Mouse (Mus musculus) left cerebral cortex, postnatal 25 days (tissue): ENCODE measurements at regions not wholly inside any gene's neighbourhood (a gene's known extent, or its start where the extent isn't known, plus 50 kb on each side); places are given as distances from the start of the nearest gene placed in this dataset.

ENCODE experiments used
- DNase-seq, 2 experiments: peaks; one replicate each; pipeline ENCODE4 v3.0.0; 2022; ENCODE audit warnings: low spot score in 2 of 2, mixed read lengths in 1 of 2
- intact Hi-C: fragments of 180-260 bp; cut with DNase I; formaldehyde crosslinking; loops from one replicate; pipeline ENCODE4 v1.15.1; 2025

- no peak for DNase-seq
- intact Hi-C loops: no loop called here
Observed at GRCm38 (mm10) chr6:49624564-49624963, 197.9 kb upstream of the Npy start.

- peak; percentile 17 to 71 for DNase-seq
- intact Hi-C loops: no loop called here
Observed at GRCm38 (mm10) chr6:49633470-49634095, 188.9 kb upstream of the Npy start.

- intact Hi-C loops: loop anchor here (5.0 kb wide), 1 partner anchor 95 kb away; no protein-coding TSS in a partner anchor
- peak; percentile 56 to 85 for DNase-seq
Observed at GRCm38 (mm10) chr6:49637654-49638053, 184.9 kb upstream of the Npy start.

- peak in 1 of 2 experiments; percentile 66 for DNase-seq
- intact Hi-C loops: no loop called here
Observed at GRCm38 (mm10) chr6:49641256-49641655, 181.3 kb upstream of the Npy start.

- intact Hi-C loops: no loop called here
- no peak for DNase-seq
Observed at GRCm38 (mm10) chr6:49654541-49655130, 167.9 kb upstream of the Npy start.

GRCm38 (mm10) chr6:49655241-49655640 is 167.3 kb upstream of the Npy start:
- DNase-seq: no peak
- intact Hi-C loops: no loop called here

GRCm38 (mm10) chr6:49656359-49657280 is 165.9 kb upstream of the Npy start:
- intact Hi-C loops: no loop called here
- DNase-seq: peak in 1 of 2 experiments; percentile 55

GRCm38 (mm10) chr6:49657988-49658387 is 164.5 kb upstream of the Npy start:
- DNase-seq: no peak
- intact Hi-C loops: no loop called here

- peak in 1 of 2 experiments; percentile 6 for DNase-seq
- intact Hi-C loops: no loop called here
Observed at GRCm38 (mm10) chr6:49670991-49671390, 151.5 kb upstream of the Npy start.

GRCm38 (mm10) chr6:49671912-49672311 is 150.6 kb upstream of the Npy start:
- intact Hi-C loops: no loop called here
- DNase-seq: peak in 1 of 2 experiments; percentile 64

- intact Hi-C loops: no loop called here
- no peak for DNase-seq
Observed at GRCm38 (mm10) chr6:49686776-49687175, 135.7 kb upstream of the Npy start.

- intact Hi-C loops: no loop called here
Observed at GRCm38 (mm10) chr6:49692032-49692539, 130.4 kb upstream of the Npy start.

GRCm38 (mm10) chr6:49694851-49695250 is 127.7 kb upstream of the Npy start:
- intact Hi-C loops: no loop called here
- DNase-seq: peak; percentile 13 to 18

More at GRCm38 (mm10) chr6:49692032-49692539, 130.4 kb upstream of the Npy start:
- DNase-seq: no peak

- intact Hi-C loops: no loop called here
- DNase-seq: peak; percentile 13 to 78
Observed at GRCm38 (mm10) chr6:49696990-49697389, 125.5 kb upstream of the Npy start.

- intact Hi-C loops: no loop called here
- DNase-seq: no peak
Observed at GRCm38 (mm10) chr6:49701453-49701852, 121.1 kb upstream of the Npy start.

GRCm38 (mm10) chr6:49712980-49713379 is 109.5 kb upstream of the Npy start:
- DNase-seq: no peak
- intact Hi-C loops: no loop called here

- intact Hi-C loops: loop anchor here (2.0 kb wide), 1 partner anchor 202 kb away; no protein-coding TSS in a partner anchor
Observed at GRCm38 (mm10) chr6:49716520-49716919, 106.0 kb upstream of the Npy start.

GRCm38 (mm10) chr6:49716945-49717344 is 105.6 kb upstream of the Npy start:
- DNase-seq: no peak

More at GRCm38 (mm10) chr6:49716520-49716919, 106.0 kb upstream of the Npy start:
- peak; percentile 36 to 78 for DNase-seq

GRCm38 (mm10) chr6:49733191-49733590 is 89.3 kb upstream of the Npy start:
- intact Hi-C loops: no loop called here

More at GRCm38 (mm10) chr6:49716945-49717344, 105.6 kb upstream of the Npy start:
- intact Hi-C loops: loop anchor here (2.0 kb wide), 1 partner anchor 202 kb away; no protein-coding TSS in a partner anchor

GRCm38 (mm10) chr6:49743157-49743556 is 79.4 kb upstream of the Npy start:
- intact Hi-C loops: no loop called here
- peak in 1 of 2 experiments; percentile 9 for DNase-seq

More at GRCm38 (mm10) chr6:49733191-49733590, 89.3 kb upstream of the Npy start:
- no peak for DNase-seq
